ENCODE assay signal across 10 mouse cellular contexts in the genomic region with DNA sequence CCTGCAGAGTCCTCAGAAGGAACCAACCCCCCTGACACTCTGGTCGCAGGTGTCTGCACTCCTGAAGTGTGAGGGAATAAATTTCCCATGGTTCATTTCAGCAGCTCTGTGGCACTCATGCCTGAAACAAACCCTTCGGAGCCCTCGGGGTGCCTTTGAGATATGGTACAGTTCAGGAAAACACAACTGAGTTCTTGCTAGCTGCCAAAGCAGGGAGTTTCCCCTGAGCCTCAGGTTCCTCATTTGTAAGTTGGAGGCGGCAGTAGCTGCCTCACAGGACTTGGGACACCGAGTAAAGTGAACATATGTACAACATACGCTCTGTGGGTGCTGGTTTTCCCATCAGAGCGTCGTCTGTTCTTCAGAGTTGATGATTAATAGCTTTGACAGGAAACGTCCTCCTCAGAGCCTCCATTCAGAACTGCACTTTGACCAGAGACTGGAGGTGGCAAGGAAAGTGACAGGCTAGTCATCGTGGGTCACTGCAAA. TPM values are rescaled to one million over a fixed set of nuclear protein-coding genes. Genes with fewer than 3 reads are reported as not detected.
A peak's percentile ranks its signal among the peaks of the same experiment; 100 is the strongest.
DNase-seq lines count a peak whose midpoint lies in the region; ATAC-seq lines count a peak whose summit lies in the region.
"Had no signal": no experiment of that assay in that cellular context is flagged by ENCODE, and none has a peak within 500 bp of the region (broad histone marks: within the 10 kb centered on the region; RNA-seq: fewer than 3 reads in every experiment).

No protein-coding gene starts in this region.

- DNase-seq in heart, adult 18-20 months: peak; percentile 19 to 40
- DNase-seq in heart, embryonic 10.5 days (ENCODE audit: low spot score): no peak
- peak; percentile 22 for DNase-seq in liver
- DNase-seq in spleen, postnatal 10 days (ENCODE audit: low spot score in 2 of 2): peak; percentile 16 to 54
- DNase-seq in frontal cortex, postnatal 36 days (ENCODE audit: low spot score in 2 of 2): no peak
- DNase-seq in hindbrain, embryonic 14.5 days (ENCODE audit: low spot score): no peak
- no peak for DNase-seq in hindbrain, embryonic 10.5 days (ENCODE audit: low spot score)
- DNase-seq: heart, postnatal 10 days had no signal

- no peaks in the 10 kb centered on the region for H3K9me3 ChIP-seq in heart, embryonic 10.5 days
- no peaks in the 10 kb centered on the region for H3K9me3 ChIP-seq in hindbrain, embryonic 14.5 days (ENCODE audit: control insufficient read depth, low read length)
- no peaks in the 10 kb centered on the region for H3K9me3 ChIP-seq in hindbrain, embryonic 10.5 days
- H3K9me3 ChIP-seq: limb, embryonic 13.5 days had no signal

- no peaks in the 10 kb centered on the region for H3K36me3 ChIP-seq in heart, embryonic 10.5 days
- no peaks in the 10 kb centered on the region for H3K36me3 ChIP-seq in hindbrain, embryonic 14.5 days (replicated peaks; ENCODE audit: control insufficient read depth, insufficient read depth)
- H3K36me3 ChIP-seq in hindbrain, embryonic 10.5 days: no peaks in the 10 kb centered on the region
- H3K36me3 ChIP-seq: limb, embryonic 13.5 days had no signal

- no peak overlapping the region for H3K27ac ChIP-seq in heart, embryonic 10.5 days
- H3K27ac ChIP-seq in hindbrain, embryonic 14.5 days: no peak overlapping the region
- H3K27ac ChIP-seq in hindbrain, embryonic 10.5 days: no peak overlapping the region
- H3K27ac ChIP-seq: limb, embryonic 13.5 days had no signal

- WGBS in heart, embryonic 10.5 days: 57% methylated on average over 10 of the region's 10 CpGs
- 62% methylated on average over 10 of the region's 10 CpGs for WGBS in hindbrain, embryonic 14.5 days
- WGBS in hindbrain, embryonic 10.5 days: 65% methylated on average over 10 of the region's 10 CpGs

- H3K27me3 ChIP-seq in heart, embryonic 10.5 days (ENCODE audit: insufficient read depth, poor library complexity, severe bottlenecking): no peaks in the 10 kb centered on the region
- H3K27me3 ChIP-seq in hindbrain, embryonic 14.5 days (ENCODE audit: control insufficient read depth, insufficient read depth, low read length): no peaks in the 10 kb centered on the region
- no peaks in the 10 kb centered on the region for H3K27me3 ChIP-seq in hindbrain, embryonic 10.5 days (ENCODE audit: insufficient read depth, poor library complexity, severe bottlenecking)
- H3K27me3 ChIP-seq: limb, embryonic 13.5 days had no signal

- no peak overlapping the region for H3K4me2 ChIP-seq in hindbrain, embryonic 14.5 days (replicated peaks)
- H3K4me2 ChIP-seq: limb, embryonic 13.5 days had no signal

- peak; percentile 55 for ATAC-seq in common myeloid progenitor, adult 5-6 weeks (replicated peaks; ENCODE audit: low read depth, poor library complexity, severe bottlenecking)
- no peak for ATAC-seq in hindbrain, embryonic 14.5 days (ENCODE audit: low FRiP score)

- no peak overlapping the region for H3K4me3 ChIP-seq in heart, embryonic 10.5 days
- H3K4me3 ChIP-seq in hindbrain, embryonic 14.5 days (replicated peaks; ENCODE audit: low read length): no peak overlapping the region
- no peak overlapping the region for H3K4me3 ChIP-seq in hindbrain, embryonic 10.5 days
- H3K4me3 ChIP-seq: limb, embryonic 13.5 days had no signal

- no peak overlapping the region for H3K9ac ChIP-seq in hindbrain, embryonic 14.5 days
- H3K9ac ChIP-seq: limb, embryonic 13.5 days had no signal

- H3K4me1 ChIP-seq in heart, embryonic 10.5 days: peaks cover 11% of the 10 kb centered on the region
- H3K4me1 ChIP-seq in hindbrain, embryonic 14.5 days (replicated peaks; ENCODE audit: control insufficient read depth, insufficient read depth, low read length): peaks cover 14% of the 10 kb centered on the region
- H3K4me1 ChIP-seq in hindbrain, embryonic 10.5 days (replicated peaks): peaks cover 14% of the 10 kb centered on the region

RNA-seq across cellular contexts. Expression of a gene that starts 3.9 kb away (rescaled TPM):
- total RNA-seq in heart, adult 18-20 months (2021): 10 to 100 TPM; 28.8 to 29.8 TPM
- 35.4 and 36.6 TPM in 2 replicates for polyA plus RNA-seq in heart, embryonic 10.5 days (2016; fragmentation: Nextera tagmentation; extraction: Ambion mirVana)
- total RNA-seq in common myeloid progenitor, adult 5-6 weeks (2017): 9.3 and 11.6 TPM in 2 replicates
- 19.9 and 24.3 TPM in 2 replicates for polyA plus RNA-seq in hindbrain, embryonic 14.5 days (2014; fragmentation: Nextera tagmentation; extraction: Ambion mirVana)
- 33.6 and 34.7 TPM in 2 replicates for polyA plus RNA-seq in hindbrain, embryonic 10.5 days (2016; fragmentation: Nextera tagmentation; extraction: Ambion mirVana)

RNA-seq across cellular contexts. Expression of a gene that starts 8.1 kb away (rescaled TPM):
- 10 to 100 TPM; 10.0 to 10.8 TPM for total RNA-seq in heart, adult 18-20 months (2021)
- 0.18 and 0.46 TPM in 2 replicates for polyA plus RNA-seq in heart, embryonic 10.5 days (2016; fragmentation: Nextera tagmentation; extraction: Ambion mirVana)
- not detected in 2 replicates for total RNA-seq in common myeloid progenitor, adult 5-6 weeks (2017)
- 3.4 and 3.6 TPM in 2 replicates for polyA plus RNA-seq in hindbrain, embryonic 14.5 days (2014; fragmentation: Nextera tagmentation; extraction: Ambion mirVana)
- 0.81 and 2.0 TPM in 2 replicates for polyA plus RNA-seq in hindbrain, embryonic 10.5 days (2016; fragmentation: Nextera tagmentation; extraction: Ambion mirVana)

RNA-seq across cellular contexts. Expression of a gene that starts 37.8 kb away (rescaled TPM):
- total RNA-seq in heart, adult 18-20 months (2021): 1 to 10 TPM; 5.4 to 5.7 TPM
- 8.8 and 9.4 TPM in 2 replicates for polyA plus RNA-seq in heart, embryonic 10.5 days (2016; fragmentation: Nextera tagmentation; extraction: Ambion mirVana)
- total RNA-seq in common myeloid progenitor, adult 5-6 weeks (2017): 5.6 and 8.1 TPM in 2 replicates
- 3.4 and 3.7 TPM in 2 replicates for polyA plus RNA-seq in hindbrain, embryonic 14.5 days (2014; fragmentation: Nextera tagmentation; extraction: Ambion mirVana)
- polyA plus RNA-seq in hindbrain, embryonic 10.5 days (2016; fragmentation: Nextera tagmentation; extraction: Ambion mirVana): 5.0 and 5.2 TPM in 2 replicates

RNA-seq across cellular contexts. Expression of a gene that starts 56.6 kb away (rescaled TPM):
- total RNA-seq in heart, adult 18-20 months (2021): under 1 TPM; 0.77 to 0.87 TPM
- 8.4 and 11.0 TPM in 2 replicates for polyA plus RNA-seq in heart, embryonic 10.5 days (2016; fragmentation: Nextera tagmentation; extraction: Ambion mirVana)
- 47.1 and 54.9 TPM in 2 replicates for total RNA-seq in common myeloid progenitor, adult 5-6 weeks (2017)
- 5.0 and 5.4 TPM in 2 replicates for polyA plus RNA-seq in hindbrain, embryonic 14.5 days (2014; fragmentation: Nextera tagmentation; extraction: Ambion mirVana)
- 11.5 and 16.2 TPM in 2 replicates for polyA plus RNA-seq in hindbrain, embryonic 10.5 days (2016; fragmentation: Nextera tagmentation; extraction: Ambion mirVana)

Comparison
In these comparisons a context has a peak if more than half of its experiments do, and no peak if none do; other contexts are left out.
1. DNase-seq: peak in heart, adult 18-20 months (2 of 2), liver (single experiment) and spleen, postnatal 10 days (2 of 2); none in heart, embryonic 10.5 days (single experiment), frontal cortex, postnatal 36 days (0 of 2), hindbrain, embryonic 14.5 days (single experiment) and hindbrain, embryonic 10.5 days (single experiment).